Mouse (Mus musculus) T-cell, adult 2 months (primary cell): ENCODE data around the gene Ahdc1.
A peak's percentile ranks its signal among the peaks of the same experiment; 100 is the strongest.
"Not testable (repeated sequence)": the region's sequence is repeated elsewhere in the genome, so short reads cannot be mapped to it uniquely, and the experiment has no call there.

Experiments used
- DNase-seq: peaks from one replicate; pipeline ENCODE4 v3.0.0; 2022; ENCODE audit warnings: low spot score

The Ahdc1 gene

GRCm38 (mm10) chr4:133079416-133080113, 68.5 kb downstream of the Ahdc1 start:
- DNase-seq = no peak

- DNase-seq = no peak
Measured at GRCm38 (mm10) chr4:133080862-133081261, 69.8 kb downstream of the Ahdc1 start.

DNA sequence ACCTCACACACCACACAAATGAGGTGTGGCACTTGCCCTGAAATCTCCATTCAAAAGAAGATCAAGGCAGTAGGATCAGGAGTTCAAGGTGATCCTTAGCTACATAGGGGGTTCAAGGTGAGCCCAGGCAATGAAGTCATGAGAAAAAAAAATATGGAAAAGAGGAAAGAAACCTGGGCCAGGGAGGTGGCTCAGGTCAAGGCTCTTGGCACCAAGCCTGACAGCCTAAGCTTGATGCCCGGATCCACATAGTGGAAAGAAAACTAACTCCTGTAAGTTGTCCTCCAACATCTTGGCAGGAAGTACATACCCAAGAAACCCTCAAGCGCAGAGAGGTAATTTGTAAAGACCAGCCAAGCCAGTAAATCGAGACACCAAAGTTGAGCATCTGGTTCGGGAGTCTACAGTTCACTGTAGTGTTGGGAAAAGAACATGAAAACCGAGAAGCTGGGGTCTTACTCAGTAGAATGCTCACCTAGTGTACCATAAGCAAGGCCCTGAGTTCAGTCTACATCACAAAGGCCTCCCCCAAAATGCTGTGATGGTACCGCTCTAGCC, 71.2 kb downstream of the Ahdc1 start:
- no peak for DNase-seq

DNA sequence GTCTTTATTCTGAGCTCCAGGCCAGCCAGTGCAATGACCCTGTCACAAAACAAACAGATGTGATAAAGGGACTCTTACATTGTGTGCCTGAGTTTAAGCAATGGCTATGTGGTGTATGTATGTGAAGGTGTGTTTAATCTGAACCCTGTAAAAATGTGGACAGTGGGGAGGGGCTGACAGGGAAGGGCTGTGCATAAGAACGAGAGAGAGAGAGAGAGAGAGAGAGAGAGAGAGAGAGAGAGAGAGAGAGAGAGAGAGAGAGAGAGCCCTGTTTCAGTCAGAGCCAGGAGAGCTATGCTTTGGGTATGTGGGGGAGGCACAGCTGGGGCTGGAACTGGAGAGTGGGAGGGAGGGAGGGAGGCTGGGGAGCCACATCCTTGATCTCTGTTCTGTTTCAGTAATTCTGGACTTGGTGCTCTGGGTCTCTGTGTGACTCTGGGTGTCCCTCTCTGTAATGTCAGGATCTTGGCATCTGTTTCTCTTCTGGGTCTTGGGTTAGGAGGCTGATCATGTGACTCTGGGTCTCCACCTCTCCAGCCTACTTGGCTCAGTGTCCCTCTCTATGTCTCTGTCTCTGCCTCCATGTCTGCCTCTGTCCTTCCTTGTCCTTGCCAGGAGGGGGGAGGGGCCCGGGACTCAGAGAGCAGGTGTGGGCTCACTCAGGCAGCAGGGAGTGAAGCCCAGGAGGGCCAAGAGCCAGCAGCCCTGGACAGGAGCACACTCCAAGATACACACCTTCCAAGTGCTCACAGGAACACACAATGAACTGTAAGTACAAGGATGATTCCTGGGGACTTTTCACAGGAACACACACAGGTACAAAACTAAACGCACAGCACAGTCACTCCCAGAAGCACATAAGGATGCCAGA, 73.2 kb downstream of the Ahdc1 start:
- DNase-seq = no peak

- DNase-seq = peak; percentile 70
Measured at GRCm38 (mm10) chr4:133085011-133085782, 74.1 kb downstream of the Ahdc1 start.

DNA sequence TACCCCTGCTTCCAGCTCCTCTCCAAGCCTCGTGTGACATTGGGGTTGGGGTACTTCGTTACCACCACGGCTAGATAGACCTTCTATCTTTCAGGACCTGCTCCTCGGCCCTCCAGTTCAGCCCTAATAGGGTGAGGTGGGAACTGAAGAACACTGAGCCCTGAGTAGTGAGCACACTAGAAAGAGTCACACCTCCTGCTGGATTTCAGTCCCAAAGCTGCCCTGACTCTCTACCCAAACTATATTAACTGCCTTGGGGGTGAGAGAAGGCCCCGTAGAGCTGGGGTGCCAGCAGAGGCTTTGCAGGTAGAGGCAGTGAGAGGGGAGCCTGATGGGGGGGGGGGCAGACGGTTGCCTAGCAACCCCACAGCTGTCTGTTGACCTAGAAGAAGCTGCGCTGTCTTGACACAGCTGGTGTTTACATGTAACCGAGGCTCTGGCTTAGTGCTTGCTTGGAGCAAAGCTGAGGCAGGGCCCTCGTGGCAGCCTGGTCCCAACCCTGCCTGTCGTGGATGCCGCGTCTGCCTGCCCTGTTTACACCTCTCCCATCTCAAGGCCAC, 74.8 kb downstream of the Ahdc1 start:
- peak; percentile 56 for DNase-seq

GRCm38 (mm10) chr4:133087177-133087714, 76.2 kb downstream of the Ahdc1 start:
- no peak for DNase-seq

- DNase-seq = no peak
Measured at GRCm38 (mm10) chr4:133087835-133088234, 76.8 kb downstream of the Ahdc1 start.

DNA sequence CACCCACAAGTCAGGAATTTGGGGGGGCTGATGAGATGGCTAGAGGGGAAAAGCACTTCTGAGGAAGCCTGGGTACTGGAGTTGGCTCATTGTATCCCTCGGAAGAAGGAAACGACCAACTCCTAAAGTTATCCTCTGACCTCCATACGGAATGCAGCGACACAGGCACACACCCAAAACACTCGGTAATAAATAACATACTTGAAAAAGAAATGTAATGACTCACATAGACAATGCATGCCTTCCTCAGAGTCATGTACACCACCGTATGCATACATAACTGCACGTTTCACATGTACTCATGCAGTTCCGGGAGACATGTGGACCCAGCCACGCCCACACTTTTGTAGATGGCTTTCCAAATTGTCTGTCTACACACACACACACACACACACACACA, 78.3 kb downstream of the Ahdc1 start:
- no peak for DNase-seq

GRCm38 (mm10) chr4:133089802-133090201, 78.7 kb downstream of the Ahdc1 start:
- DNase-seq = no peak

DNA sequence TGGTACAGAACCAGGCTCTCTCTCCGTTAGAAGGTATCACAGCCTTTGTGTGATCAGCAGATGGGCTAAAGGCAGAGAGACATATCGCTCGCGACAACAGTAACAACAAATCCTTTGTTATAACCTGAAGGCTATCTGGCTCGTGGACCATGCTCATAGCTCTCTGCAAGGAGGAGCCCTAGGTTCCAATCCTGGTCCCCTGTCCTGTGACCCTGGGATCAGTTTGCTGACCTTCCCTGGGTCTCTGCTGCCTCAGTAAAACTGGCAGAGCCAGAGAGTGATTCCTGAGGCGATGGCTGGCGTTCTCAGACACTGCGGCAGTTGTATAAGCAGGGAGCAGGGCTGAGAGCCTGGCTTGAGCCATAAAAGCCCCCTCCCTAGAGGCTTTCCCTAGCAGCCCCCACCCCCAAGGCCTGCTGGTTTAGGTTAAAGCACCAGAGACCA, 79.2 kb downstream of the Ahdc1 start:
- DNase-seq = no peak

- DNase-seq = peak; percentile 43
Measured at GRCm38 (mm10) chr4:133090720-133091458, 79.8 kb downstream of the Ahdc1 start.

DNA sequence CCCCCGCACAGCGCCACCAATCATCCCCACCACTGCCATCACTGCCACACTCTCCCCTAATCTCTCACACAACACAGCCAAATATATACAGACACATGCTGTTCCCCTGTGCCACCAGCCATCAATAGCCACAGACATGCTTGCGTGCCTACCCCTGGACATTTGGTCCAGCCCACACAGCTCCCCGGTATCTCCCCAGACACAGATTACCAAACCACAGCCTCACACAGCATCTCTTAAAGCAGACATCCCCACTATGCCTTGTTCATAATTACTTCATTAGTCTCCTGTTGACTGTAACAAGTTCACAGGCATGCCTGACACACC, 80.4 kb downstream of the Ahdc1 start:
- no peak for DNase-seq

- DNase-seq = peak; percentile 53
Measured at GRCm38 (mm10) chr4:133092453-133092901, 81.4 kb downstream of the Ahdc1 start.

GRCm38 (mm10) chr4:133093056-133093455, 82.0 kb downstream of the Ahdc1 start:
- DNase-seq = no peak

- no peak for DNase-seq
Measured at GRCm38 (mm10) chr4:133093481-133094033, 82.5 kb downstream of the Ahdc1 start.

DNA sequence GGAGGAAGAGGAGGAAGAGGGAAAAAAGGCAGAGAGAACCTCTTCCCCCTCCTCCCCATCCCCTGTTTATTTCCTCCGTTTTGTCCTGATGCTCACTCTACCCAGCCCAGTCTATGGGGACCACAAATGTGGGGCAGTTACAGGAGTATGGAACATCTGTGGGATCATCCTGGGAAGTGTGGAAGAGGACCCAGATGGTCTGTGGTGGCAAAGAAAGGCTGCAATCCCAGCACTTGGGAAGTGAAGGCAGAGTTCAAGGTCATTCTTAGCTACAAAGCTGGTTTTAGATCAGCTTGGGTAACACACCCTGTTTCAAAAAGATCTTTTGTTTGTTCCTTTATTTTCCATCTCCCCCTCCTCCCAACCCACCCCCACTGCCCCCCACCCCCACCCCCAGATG, 83.2 kb downstream of the Ahdc1 start:
- DNase-seq = no peak

- peak; percentile 49 for DNase-seq
Measured at GRCm38 (mm10) chr4:133094936-133095733, 84.1 kb downstream of the Ahdc1 start.

DNA sequence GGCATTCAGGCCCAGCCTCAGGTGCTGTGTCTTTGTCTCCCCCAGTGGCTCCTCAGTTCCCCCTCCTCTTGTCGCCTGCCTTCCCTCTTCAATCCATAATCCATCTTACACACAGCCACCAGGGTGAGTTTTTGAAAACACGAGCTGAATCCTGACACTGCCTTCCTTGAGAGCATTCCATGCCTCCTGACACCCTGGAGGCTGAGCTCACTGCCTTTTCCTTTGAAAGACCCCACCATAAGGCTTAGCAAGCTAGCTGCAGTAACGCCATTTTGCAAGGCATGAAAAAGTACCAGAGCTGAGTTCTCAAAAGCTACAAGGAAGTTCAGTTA, 84.6 kb downstream of the Ahdc1 start:
- DNase-seq = not testable (repeated sequence)

- not testable (repeated sequence) for DNase-seq
Measured at GRCm38 (mm10) chr4:133096671-133097070, 85.6 kb downstream of the Ahdc1 start.
